Mouse (Mus musculus) leukemia stem cell, adult 10-12 weeks (primary cell): ENCODE measurements around the gene Tmem43. TPM values are rescaled to one million over a fixed set of nuclear protein-coding genes. Genes with fewer than 3 reads are reported as not detected.

ENCODE experiments used
- polyA plus RNA-seq: library from polyadenylated mRNA; stranded (reverse); fragments of >175 nt; gene quantifications from 2 replicates; pipeline ENCODE4 v1.2.3, GENCODE M21; 2012; ENCODE audit warnings: low replicate concordance

Tmem43 gene
- polyA plus RNA-seq, result 1.9 and 8.0 TPM in 2 replicates

GRCm38 (mm10) chr6:91472868-91473804, at the start of gene Tmem43, which contains the start of gene Chchd4:
Tmem43 (plus strand) TSS chr6:91473703.
Chchd4 (minus strand) TSS chr6:91473546.

GRCm38 (mm10) chr6:91515545-91516449, 42.3 kb downstream of the Tmem43 start, which contains the start of the genes Xpc and Lsm3:
Xpc (minus strand) TSS chr6:91515888.
Lsm3 (plus strand) TSS chr6:91515928.

Other genes with a start within 250 kb of the Tmem43 start
- gene Wnt7a, start 62.3 kb upstream of the Tmem43 start, polyA plus RNA-seq, result not detected in 2 replicates
- 4.3 and 6.8 TPM in 2 replicates for gene Chchd4, start 157 bp upstream of the Tmem43 start, polyA plus RNA-seq
- 2.0 TPM in 2 replicates for gene Xpc, start 42.2 kb downstream of the Tmem43 start, polyA plus RNA-seq
- gene Lsm3, start 42.2 kb downstream of the Tmem43 start, polyA plus RNA-seq, result 3.0 and 3.6 TPM in 2 replicates
- 36.5 and 50.0 TPM in 2 replicates for gene Slc6a6, start 210.3 kb downstream of the Tmem43 start, polyA plus RNA-seq